Mouse (Mus musculus): ENCODE data around the gene Nip7.
"Not testable (repeated sequence)": the region's sequence is repeated elsewhere in the genome, so short reads cannot be mapped to it uniquely, and the experiment has no call there.

The Nip7 gene

GRCm38 (mm10) chr8:107056076-107056972 is at the start of gene Nip7, which contains the start of gene Cog8:
Gene Nip7, plus strand, starts transcription at chr8:107056877.
Gene Cog8, minus strand, starts transcription at chr8:107056689.
- peak; percentile 96 to 98 for DNase-seq

GRCm38 (mm10) chr8:107007795-107008194 is 48.9 kb upstream of the Nip7 start:
- DNase-seq, result no peak

- DNase-seq, result no peak
Measured at GRCm38 (mm10) chr8:107012666-107013065, 44.0 kb upstream of the Nip7 start.

- DNase-seq, result no peak
Measured at GRCm38 (mm10) chr8:107014915-107015314, 41.8 kb upstream of the Nip7 start.

GRCm38 (mm10) chr8:107023479-107023878 is 33.2 kb upstream of the Nip7 start:
- no peak for DNase-seq

GRCm38 (mm10) chr8:107029310-107029709 is 27.4 kb upstream of the Nip7 start:
- DNase-seq, result no peak

GRCm38 (mm10) chr8:107030058-107030457 is 26.6 kb upstream of the Nip7 start:
- no peak for DNase-seq

GRCm38 (mm10) chr8:107030650-107031576 is 25.8 kb upstream of the Nip7 start, which contains the start of gene Vps4a:
Gene Vps4a, plus strand, starts transcription at chr8:107031222.
- peak; percentile 97 to 99 for DNase-seq

GRCm38 (mm10) chr8:107031577-107032090 is 25.0 kb upstream of the Nip7 start:
- no peak for DNase-seq

- not testable (repeated sequence) for DNase-seq
Measured at GRCm38 (mm10) chr8:107033609-107034008, 23.1 kb upstream of the Nip7 start.

GRCm38 (mm10) chr8:107035641-107036040 is 21.0 kb upstream of the Nip7 start:
- DNase-seq, result no peak

- no peak for DNase-seq
Measured at GRCm38 (mm10) chr8:107036626-107037025, 20.1 kb upstream of the Nip7 start.

- no peak for DNase-seq
Measured at GRCm38 (mm10) chr8:107040632-107041031, 16.0 kb upstream of the Nip7 start.

- DNase-seq, result no peak
Measured at GRCm38 (mm10) chr8:107045478-107045877, 11.2 kb upstream of the Nip7 start.

GRCm38 (mm10) chr8:107046976-107047375 is 9.7 kb upstream of the Nip7 start:
- no peak for DNase-seq

- peak; percentile 85 to 92 for DNase-seq
Measured at GRCm38 (mm10) chr8:107048061-107048941, 8.4 kb upstream of the Nip7 start, which contains the start of gene Pdf. Gene Pdf, minus strand, starts transcription at chr8:107048614.

- no peak for DNase-seq
Measured at GRCm38 (mm10) chr8:107049480-107049879, 7.2 kb upstream of the Nip7 start.

- DNase-seq, result no peak
Measured at GRCm38 (mm10) chr8:107052046-107052445, 4.6 kb upstream of the Nip7 start.

- DNase-seq, result no peak
Measured at GRCm38 (mm10) chr8:107056973-107057369, 294 bp downstream of the Nip7 start.

GRCm38 (mm10) chr8:107062613-107063012 is 5.9 kb downstream of the Nip7 start:
- DNase-seq, result no peak

- DNase-seq, result peak; percentile 53 to 75
Measured at GRCm38 (mm10) chr8:107065511-107066496, 9.1 kb downstream of the Nip7 start, which contains the start of gene Tmed6. Gene Tmed6, minus strand, starts transcription at chr8:107065644.

Measured in lung, postnatal 4 days (tissue).